Mouse (Mus musculus) stomach, adult 2 months (tissue): ENCODE measurements around the gene Nars2. TPM values are rescaled to one million over a fixed set of nuclear protein-coding genes. Genes with fewer than 3 reads are reported as not detected.

Experiments used
- polyA plus RNA-seq: library from polyadenylated mRNA; depleted of rRNA; stranded (reverse); fragments of >200 nt; gene quantifications from 2 replicates; pipeline ENCODE4 v1.2.3, GENCODE M21; 2012; rRNA removed

The Nars2 gene
- 1.1 and 1.2 TPM in 2 replicates for polyA plus RNA-seq

DNA sequence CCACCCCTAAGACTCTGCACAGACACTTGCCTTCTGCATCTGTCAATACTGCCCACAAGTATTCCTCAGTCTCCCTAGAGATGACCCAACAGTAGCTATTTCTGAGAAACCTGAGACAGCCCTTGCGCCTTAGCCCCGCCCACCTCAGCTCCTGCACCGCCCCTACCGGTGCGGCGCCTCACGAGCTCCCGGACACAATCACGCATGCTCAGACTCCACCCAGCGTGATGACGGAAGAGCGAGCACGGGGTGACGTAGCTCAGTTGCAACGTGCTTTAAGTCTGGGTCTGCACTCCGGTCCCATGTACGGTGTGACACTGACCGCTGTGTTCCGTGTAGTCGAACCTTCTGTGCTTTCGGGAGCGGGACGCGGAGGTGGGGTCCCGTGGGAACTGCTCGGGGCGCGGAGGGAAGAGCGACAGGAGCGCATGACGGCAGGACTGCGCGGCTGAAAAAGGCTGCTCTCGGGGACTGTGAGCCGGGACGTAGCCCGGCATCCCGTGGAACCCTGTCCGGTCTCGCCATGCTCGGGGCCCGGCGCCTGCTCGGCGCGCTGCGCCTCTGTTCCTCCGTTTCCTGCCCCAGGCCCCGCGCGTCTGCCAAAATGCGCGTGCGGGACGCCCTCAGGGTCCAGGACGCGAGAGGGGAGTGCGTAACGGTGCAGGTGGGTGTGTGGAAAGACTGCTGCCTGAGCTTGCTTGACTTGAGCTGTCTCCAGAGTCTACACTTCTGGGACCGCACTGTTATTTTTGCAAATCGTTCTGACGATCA, at the start of gene Nars2:
TSS of gene Nars2 (plus strand) at position 225 of the 771 bp plus-strand sequence.

DNA sequence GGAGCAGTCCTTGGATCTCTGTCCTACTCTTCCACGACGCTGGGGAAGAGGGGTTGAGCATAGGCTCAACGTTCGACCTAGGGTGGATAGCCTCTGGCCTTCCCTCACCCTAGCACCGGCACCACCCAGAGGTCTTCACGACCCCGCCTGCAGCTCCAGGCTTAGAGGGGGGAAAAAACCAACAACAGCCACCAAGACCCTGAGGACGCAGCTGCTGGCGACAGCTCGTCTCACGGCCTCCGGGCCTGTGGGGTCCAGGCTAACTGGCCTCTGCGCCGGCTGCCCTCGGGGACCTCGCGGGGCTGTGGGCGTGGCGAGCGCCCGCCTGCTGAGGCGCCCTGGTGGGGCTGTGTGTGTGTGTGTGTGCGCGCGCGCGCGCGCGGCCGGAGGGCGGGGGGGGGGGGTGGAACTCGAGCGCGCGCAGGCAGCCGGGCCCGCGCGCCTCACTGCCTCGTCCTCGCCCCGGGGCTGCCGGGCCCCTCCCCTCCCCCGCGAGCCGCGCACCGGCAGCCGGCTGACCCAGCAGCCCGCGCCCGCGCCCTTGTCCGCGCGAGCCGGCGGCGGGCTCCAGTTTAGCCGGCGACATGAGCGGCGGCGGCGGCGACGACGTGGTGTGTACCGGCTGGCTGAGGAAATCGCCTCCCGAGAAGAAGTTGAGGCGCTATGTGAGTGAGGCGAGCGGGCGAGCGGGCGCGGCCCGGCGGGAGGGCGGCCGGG, 130.1 kb downstream of the Nars2 start, which contains the start of gene Gab2:
TSS of gene Gab2 (plus strand) at position 345 of the 717 bp plus-strand sequence.

Other genes starting within 250 kb of the Nars2 start
- 1.7 and 2.9 TPM in 2 replicates for gene Gab2, start 130.1 kb downstream of the Nars2 start, polyA plus RNA-seq